Mouse (Mus musculus): ENCODE data around the gene Arid2. TPM values are rescaled to one million over a fixed set of nuclear protein-coding genes. Genes with fewer than 3 reads are reported as not detected.

Gene Arid2
- polyA plus RNA-seq, 1 experiment from 2014 or later, result 33.1 TPM

DNA sequence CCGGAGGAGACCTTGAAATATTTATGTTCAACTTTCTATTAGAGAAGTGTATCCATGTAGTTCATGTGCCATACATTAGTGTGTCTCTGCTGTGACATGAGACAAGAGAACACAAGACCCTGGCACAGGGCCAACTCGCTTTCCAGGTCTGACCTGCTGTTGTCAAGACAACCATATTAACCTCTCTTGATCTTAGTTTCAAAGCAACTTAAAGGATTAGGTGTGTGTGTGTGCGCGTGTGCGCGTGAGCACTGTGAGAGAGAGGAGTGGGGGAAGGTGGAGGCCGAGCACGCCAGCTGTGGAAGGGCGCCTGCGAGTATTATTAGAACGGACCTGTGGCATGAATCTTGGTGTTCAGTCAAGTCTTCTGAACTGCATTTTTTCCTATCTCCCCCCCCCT lies 15.0 kb upstream of the Arid2 start:
- Histone ChIP-seq H3K27me3 (no peaks in the 10 kb centered on the region), H3K4me3 (no peak overlapping the region)
- 0 out of 2 replicates have a peak, but pooled peaks have one; percentile 62 for ATAC-seq (ENCODE audit: insufficient number of reproducible peaks, insufficient read depth, low FRiP score, low TSS enrichment)

DNA sequence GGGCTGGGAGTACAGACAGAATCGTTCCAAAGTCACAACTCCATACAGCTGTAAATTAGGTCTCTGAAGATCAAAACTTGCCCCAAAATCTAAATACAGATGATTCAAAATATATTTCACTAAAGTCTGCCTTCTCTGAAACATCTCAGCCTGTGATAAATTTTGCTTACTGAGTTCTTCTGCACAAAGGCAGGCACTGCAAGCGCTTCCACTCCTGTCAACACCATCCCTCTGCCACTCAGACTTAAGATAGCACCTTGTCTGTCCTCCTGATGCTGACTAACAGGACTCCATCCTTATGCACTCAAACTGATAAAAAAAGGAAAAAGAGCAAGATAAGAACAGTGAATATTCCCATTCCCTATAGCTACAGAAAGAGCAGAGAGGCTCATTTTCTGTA lies 13.0 kb upstream of the Arid2 start:
- Histone ChIP-seq H3K36me3 (peaks cover 26% of the 10 kb centered on the region), H3K27me3 (no peaks in the 10 kb centered on the region), H3K4me2 (replicated peaks) (no peak overlapping the region), H3K4me3 (no peak overlapping the region), H3K4me1 (peaks cover 9% of the 10 kb centered on the region; the same call in 1 of the 2 replicates), H3K27ac (no peak overlapping the region), H3K9me3 (no peaks in the 10 kb centered on the region), H3K9ac (no peak overlapping the region)
- WGBS, result 92% methylated on average over 2 of the region's 2 CpGs
- ATAC-seq (ENCODE audit: insufficient number of reproducible peaks, insufficient read depth, low FRiP score, low TSS enrichment), result no peak

More for the DNA sequence above, 15.0 kb upstream of the Arid2 start:
- no peak overlapping the region for H3K27ac ChIP-seq
- 83% methylated on average over 11 of the region's 11 CpGs for WGBS
- H3K36me3 ChIP-seq, result peaks cover 31% of the 10 kb centered on the region
- H3K9ac ChIP-seq, result no peak overlapping the region
- H3K9me3 ChIP-seq, result peaks cover under 1% of the 10 kb centered on the region; the same call in 1 of the 2 replicates
- H3K4me1 ChIP-seq, result peaks cover 9% of the 10 kb centered on the region; the same call in 1 of the 2 replicates
- H3K4me2 ChIP-seq (replicated peaks), result no peak overlapping the region

DNA sequence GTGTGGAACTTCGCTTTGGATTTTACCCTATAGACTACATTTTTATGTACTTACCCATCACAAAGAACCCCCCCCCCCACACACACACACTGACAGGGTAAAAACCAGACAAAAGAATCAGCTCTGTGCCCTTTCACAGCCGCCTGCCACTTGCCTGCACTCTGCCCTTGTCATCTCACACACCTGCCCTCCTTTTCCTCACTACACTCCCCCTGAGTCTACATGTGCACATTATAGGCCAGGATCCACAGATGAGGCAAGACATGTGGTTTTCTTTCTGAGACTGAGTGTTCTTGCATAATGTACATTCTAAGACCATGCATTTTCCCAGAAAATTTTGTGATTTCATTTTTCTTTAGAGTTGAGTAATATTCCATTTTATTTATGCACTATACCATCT lies 12.1 kb upstream of the Arid2 start:
- H3K27me3 ChIP-seq, result no peaks in the 10 kb centered on the region
- H3K9me3 ChIP-seq, result no peaks in the 10 kb centered on the region
- no peak overlapping the region for H3K4me3 ChIP-seq
- no peak overlapping the region for H3K27ac ChIP-seq
- 85% methylated on average over 2 of the region's 2 CpGs for WGBS
- H3K36me3 ChIP-seq, result peaks cover 35% of the 10 kb centered on the region
- H3K4me2 ChIP-seq (replicated peaks), result no peak overlapping the region
- peaks cover 9% of the 10 kb centered on the region; the same call in 1 of the 2 replicates for H3K4me1 ChIP-seq
- H3K9ac ChIP-seq, result no peak overlapping the region
- no peak for ATAC-seq (ENCODE audit: insufficient number of reproducible peaks, insufficient read depth, low FRiP score, low TSS enrichment)

DNA sequence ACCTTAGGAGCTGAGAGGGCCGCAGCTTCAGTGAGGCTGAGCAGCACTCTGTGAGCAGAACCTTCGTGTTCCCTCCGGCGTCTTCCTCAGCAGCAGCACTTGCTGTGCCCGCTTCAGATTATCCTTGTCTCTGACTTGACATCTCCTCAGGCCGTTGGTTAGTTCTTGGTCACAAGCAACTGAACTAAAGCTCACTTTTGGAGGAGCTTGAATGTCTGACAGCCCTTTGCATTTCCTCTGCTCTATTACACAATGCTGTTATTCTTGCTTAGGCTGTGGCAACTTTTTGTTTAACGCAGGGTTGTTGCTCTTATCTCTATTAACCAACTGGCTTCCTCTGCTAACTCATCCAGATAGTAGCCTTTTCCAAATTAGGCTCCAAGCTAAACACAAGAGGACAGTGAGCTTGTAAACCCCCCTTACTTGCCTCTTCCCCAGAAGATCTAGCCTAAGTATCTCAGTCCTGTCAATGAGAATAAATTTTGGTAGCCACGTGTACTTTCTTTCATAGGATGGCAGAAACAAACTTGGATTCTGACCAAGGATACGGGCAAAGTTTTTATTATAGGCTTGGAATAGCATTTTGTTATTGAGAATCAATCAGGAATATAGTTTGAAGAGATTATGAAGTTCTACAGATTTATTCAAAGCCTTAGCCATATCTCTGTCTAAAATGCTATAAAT lies 11.4 kb upstream of the Arid2 start:
- H3K9ac ChIP-seq, result no peak overlapping the region
- no peaks in the 10 kb centered on the region for H3K27me3 ChIP-seq
- no peak overlapping the region for H3K27ac ChIP-seq
- peaks cover 9% of the 10 kb centered on the region; the same call in 1 of the 2 replicates for H3K4me1 ChIP-seq
- 90% methylated on average over 9 of the region's 9 CpGs for WGBS
- no peak overlapping the region for H3K4me3 ChIP-seq
- peaks cover 41% of the 10 kb centered on the region for H3K36me3 ChIP-seq
- no peak overlapping the region for H3K4me2 ChIP-seq (replicated peaks)
- no peaks in the 10 kb centered on the region for H3K9me3 ChIP-seq
- no peak for ATAC-seq (ENCODE audit: insufficient number of reproducible peaks, insufficient read depth, low FRiP score, low TSS enrichment)

DNA sequence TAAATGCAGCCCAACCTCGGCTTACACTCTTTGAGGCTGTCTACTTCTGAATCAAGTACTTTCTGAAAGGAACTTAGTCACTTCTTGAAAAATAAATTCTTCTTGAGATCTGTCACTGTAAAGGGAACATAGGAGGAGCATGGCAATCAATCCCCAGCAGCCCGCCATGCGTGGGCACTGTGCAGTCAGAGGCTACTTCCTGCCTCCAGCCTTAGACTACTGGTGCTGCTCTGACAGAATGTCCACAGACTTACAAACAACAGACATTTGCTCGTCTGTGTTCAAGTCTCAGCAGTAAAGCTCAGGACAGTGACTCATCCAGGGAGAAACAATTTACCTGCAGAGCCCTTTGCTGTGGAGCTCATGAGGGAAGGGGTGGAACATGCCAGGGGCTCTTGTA lies 10.3 kb upstream of the Arid2 start:
- no peak for ATAC-seq (ENCODE audit: insufficient number of reproducible peaks, insufficient read depth, low FRiP score, low TSS enrichment)
- H3K4me2 ChIP-seq (replicated peaks), result no peak overlapping the region
- no peak overlapping the region for H3K4me3 ChIP-seq
- WGBS, result 87% methylated on average over 4 of the region's 4 CpGs
- H3K36me3 ChIP-seq, result peaks cover 42% of the 10 kb centered on the region
- no peaks in the 10 kb centered on the region for H3K9me3 ChIP-seq
- H3K27me3 ChIP-seq, result no peaks in the 10 kb centered on the region
- H3K27ac ChIP-seq, result no peak overlapping the region
- H3K9ac ChIP-seq, result no peak overlapping the region
- H3K4me1 ChIP-seq, result peaks cover 15% of the 10 kb centered on the region

DNA sequence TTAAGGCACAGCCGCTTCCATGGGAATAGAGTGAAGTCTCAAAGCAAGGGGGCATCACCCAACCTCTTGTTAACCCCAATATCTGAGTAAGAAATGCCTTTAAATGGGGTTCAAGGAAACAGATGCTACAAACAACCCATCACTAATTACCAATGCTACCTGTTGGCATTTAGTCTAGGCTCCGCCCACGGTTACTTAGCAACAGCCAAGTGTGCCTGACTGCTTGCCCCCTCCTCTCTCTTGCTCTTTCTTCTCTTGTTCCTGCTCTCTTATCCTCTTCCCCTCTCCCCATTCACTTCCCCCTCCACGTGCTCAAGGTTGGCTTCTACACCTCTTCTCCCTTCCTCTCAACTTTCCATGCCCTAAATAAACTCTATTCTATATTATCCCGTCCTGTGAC lies 6.1 kb upstream of the Arid2 start:
- Histone ChIP-seq H3K36me3 (peaks cover 34% of the 10 kb centered on the region), H3K27me3 (no peaks in the 10 kb centered on the region), H3K4me3 (no peak overlapping the region), H3K4me2 (replicated peaks) (no peak overlapping the region), H3K27ac (no peak overlapping the region), H3K9ac (no peak overlapping the region), H3K4me1 (peaks cover 24% of the 10 kb centered on the region), H3K9me3 (no peaks in the 10 kb centered on the region)
- WGBS, result 84% methylated on average over 5 of the region's 5 CpGs
- no peak for ATAC-seq (ENCODE audit: insufficient number of reproducible peaks, insufficient read depth, low FRiP score, low TSS enrichment)

DNA sequence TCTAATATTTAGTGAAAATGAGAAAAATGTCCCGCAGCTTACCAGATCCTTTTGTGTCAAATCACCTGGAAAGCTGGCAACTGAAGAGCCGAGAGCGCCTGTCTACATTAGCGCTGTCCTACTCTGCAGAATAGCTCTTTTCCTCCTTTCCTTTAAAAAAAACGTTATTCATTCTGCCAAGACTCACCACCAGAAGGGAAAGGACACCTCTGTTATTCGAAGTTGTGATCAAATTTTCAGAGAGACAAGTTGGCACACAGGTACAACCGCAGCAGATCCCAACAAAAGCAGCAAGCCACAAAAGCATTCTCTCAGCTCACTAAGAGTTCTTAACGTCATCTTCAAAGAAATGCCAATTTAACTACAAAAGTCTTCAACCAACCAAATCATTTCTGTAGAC lies 4.2 kb upstream of the Arid2 start:
- H3K36me3 ChIP-seq, result peaks cover 22% of the 10 kb centered on the region

DNA sequence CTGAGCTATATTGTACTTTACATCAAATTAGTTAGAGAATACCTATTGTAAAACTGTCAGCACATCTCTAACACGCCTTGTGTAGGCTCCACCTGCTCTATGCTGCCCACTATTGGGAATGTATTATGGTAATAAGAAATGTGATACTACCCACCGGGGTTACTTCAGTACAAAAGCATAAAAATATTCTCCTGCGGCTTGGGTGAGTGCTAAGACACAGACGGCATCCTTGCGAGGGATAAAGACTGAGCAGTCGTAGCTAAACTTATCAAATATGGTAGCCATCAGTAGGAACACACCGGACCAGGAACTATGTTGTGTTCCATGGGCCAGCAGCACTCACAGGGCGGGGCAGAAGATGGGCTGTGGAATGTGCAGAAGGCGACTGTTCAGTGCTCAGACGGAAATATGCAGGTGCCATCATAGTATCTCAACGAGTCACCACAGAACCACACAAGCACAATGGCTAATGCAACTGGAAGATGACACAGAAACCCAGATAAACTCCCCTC lies 3.3 kb upstream of the Arid2 start:
- Histone ChIP-seq H3K9ac (peak overlapping the region; percentile 99), H3K36me3 (peaks cover 17% of the 10 kb centered on the region), H3K4me1 (peaks cover 24% of the 10 kb centered on the region), H3K27ac (peak overlapping the region; percentile 100), H3K4me2 (replicated peaks) (peak overlapping the region; percentile 81), H3K27me3 (no peaks in the 10 kb centered on the region), H3K9me3 (no peaks in the 10 kb centered on the region), H3K4me3 (peak overlapping the region; percentile 88)
- no peak for ATAC-seq (ENCODE audit: insufficient number of reproducible peaks, insufficient read depth, low FRiP score, low TSS enrichment)
- WGBS, result 11% methylated on average over 11 of the region's 11 CpGs

More for the DNA sequence above, 4.2 kb upstream of the Arid2 start:
- no peaks in the 10 kb centered on the region for H3K27me3 ChIP-seq
- H3K9ac ChIP-seq, result no peak overlapping the region
- H3K9me3 ChIP-seq, result no peaks in the 10 kb centered on the region
- WGBS, result 79% methylated on average over 8 of the region's 8 CpGs
- peaks cover 24% of the 10 kb centered on the region for H3K4me1 ChIP-seq
- peak overlapping the region; percentile 81 for H3K4me2 ChIP-seq (replicated peaks)
- H3K4me3 ChIP-seq, result peak overlapping the region; percentile 88
- ATAC-seq (ENCODE audit: insufficient number of reproducible peaks, insufficient read depth, low FRiP score, low TSS enrichment), result no peak
- no peak overlapping the region for H3K27ac ChIP-seq

DNA sequence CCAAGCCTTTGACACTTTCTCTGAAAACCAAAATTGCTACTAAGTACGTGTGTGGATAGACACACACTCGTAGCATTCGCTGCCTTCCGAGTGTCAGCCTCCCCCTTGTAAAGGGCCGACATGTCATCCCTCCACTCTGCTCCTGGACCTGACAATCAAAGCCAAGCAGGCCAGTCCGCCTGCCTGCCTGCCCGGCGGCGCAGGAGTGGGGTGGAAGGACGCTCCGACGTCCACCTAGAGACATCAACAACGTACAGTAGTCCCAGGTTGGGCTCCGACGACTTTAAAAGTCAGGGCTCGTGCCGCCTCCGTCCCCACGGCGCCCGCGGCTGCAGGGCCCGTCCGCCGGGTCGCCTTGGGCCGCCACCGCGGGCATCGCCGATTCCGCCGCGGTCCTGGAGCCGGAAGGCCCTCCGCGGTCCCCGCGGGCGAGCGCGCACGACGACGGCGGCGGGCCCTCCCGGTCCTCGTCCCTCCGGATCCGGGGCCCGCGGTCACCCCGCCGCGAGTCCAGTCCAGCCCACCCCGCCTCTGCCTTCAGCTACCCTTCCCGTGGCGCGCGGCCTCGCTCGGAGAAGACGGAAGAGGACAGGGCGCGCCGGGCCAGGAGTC lies 2.5 kb upstream of the Arid2 start:
- Histone ChIP-seq H3K27me3 (no peaks in the 10 kb centered on the region), H3K4me3 (peak overlapping the region; percentile 88), H3K4me1 (peaks cover 27% of the 10 kb centered on the region), H3K9ac (peak overlapping the region; percentile 99), H3K27ac (peak overlapping the region; percentile 100), H3K9me3 (no peaks in the 10 kb centered on the region), H3K36me3 (peaks cover 12% of the 10 kb centered on the region), H3K4me2 (replicated peaks) (peak overlapping the region; percentile 81)
- 0% methylated on average over 56 of the region's 67 CpGs for WGBS
- ATAC-seq (ENCODE audit: insufficient number of reproducible peaks, insufficient read depth, low FRiP score, low TSS enrichment), result no peak

DNA sequence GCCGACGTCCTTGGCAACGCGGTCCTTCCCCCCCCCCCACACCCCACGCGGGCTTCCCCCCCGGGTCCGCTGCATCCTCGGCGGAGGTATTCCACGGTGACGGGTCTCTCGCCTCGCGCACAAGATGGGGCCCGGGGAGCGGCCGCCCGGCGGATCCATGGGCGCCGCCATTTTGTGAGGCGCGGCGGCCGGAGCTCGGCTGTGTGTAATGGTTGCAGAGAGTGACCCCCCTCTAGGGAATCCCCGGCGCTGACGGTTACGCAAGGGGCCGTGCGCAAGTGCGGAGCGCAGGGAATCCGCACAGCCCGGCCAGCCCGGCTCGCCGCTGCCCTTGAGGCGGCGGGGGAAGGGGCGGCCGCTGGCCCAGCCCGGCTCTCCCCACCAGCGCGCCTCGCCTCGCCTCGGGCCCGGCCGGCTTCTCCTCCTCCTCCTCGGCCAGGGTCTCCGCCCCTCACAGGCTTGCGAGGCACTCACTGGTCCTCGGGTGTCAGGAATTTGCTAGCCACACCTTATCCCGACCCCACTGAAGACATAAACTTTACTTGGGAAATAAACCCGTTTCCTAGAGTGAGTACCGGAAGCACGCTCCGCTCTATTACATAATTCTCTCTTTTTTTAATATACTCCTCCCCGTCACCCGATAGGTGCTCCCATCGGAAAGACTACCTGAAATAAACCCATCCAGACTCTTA lies 1.8 kb upstream of the Arid2 start:
- Histone ChIP-seq H3K4me1 (peaks cover 29% of the 10 kb centered on the region), H3K9ac (peak overlapping the region; percentile 99), H3K27ac (peak overlapping the region; percentile 100), H3K4me2 (replicated peaks) (peak overlapping the region; percentile 81), H3K4me3 (peak overlapping the region; percentile 88), H3K9me3 (no peaks in the 10 kb centered on the region), H3K27me3 (no peaks in the 10 kb centered on the region), H3K36me3 (peaks cover 5% of the 10 kb centered on the region; the same call in 1 of the 2 replicates)
- ATAC-seq (ENCODE audit: insufficient number of reproducible peaks, insufficient read depth, low FRiP score, low TSS enrichment), result peak; percentile 84
- under 1% methylated on average over 64 of the region's 64 CpGs for WGBS

DNA sequence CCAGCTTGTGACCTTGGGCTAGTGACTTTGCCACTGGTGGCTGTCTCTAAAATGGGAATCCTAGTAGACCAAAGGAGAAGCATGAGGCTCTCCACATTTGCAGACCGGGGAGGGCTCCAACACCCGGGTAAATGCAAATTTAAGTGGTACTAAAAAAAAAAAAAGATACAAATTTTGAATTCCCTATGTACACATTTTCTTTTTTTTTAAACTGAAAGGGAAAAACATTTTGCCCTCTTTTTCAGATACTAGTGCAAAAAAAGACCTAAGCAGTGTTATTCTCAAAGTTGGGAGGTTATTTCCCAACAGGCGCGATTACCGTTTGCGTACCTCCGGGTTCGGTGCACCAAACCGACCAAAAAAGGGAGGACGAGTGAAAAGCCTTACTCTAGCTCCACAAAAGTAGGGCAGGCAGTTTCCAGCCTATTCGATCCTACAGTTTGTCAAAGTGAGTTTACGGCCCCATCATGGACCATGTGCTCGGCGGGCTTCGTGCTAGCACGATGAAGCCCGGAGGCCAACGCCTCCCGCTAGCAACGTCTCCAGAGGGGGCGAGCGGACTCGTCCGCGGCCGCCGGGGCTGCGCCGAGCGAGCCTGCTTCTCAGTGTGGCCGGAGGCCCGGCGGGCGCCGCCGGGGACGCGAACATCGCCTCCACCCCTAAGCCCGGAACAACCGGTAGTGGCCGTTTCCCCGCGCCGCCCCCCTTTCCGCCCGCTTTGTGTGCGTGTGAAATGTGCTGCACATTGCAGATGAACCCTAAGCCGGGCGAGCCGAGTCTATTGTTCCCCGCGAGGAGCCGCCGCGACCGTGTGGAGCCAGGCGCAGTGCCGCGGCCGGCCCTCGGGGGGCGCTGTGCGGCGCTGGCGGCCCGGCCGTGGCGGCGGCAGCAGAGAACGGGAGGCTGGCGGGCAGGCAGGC lies 1.0 kb upstream of the Arid2 start:
- H3K4me3 ChIP-seq, result peak overlapping the region; percentile 88
- peak overlapping the region; percentile 100 for H3K27ac ChIP-seq
- H3K4me2 ChIP-seq (replicated peaks), result peak overlapping the region; percentile 81
- no peaks in the 10 kb centered on the region for H3K36me3 ChIP-seq
- WGBS, result under 1% methylated on average over 72 of the region's 72 CpGs
- H3K9ac ChIP-seq, result peak overlapping the region; percentile 99
- peak; percentile 79 for ATAC-seq (ENCODE audit: insufficient number of reproducible peaks, insufficient read depth, low FRiP score, low TSS enrichment)
- H3K4me1 ChIP-seq, result peaks cover 27% of the 10 kb centered on the region
- H3K9me3 ChIP-seq, result no peaks in the 10 kb centered on the region
- H3K27me3 ChIP-seq, result no peaks in the 10 kb centered on the region

Data from embryonic facial prominence, embryonic 12.5 days (tissue).